Mouse (Mus musculus) intestine, postnatal 0 days (tissue): Measurements from ENCODE around the gene 9630041A04Rik. TPM values are rescaled to one million over a fixed set of nuclear protein-coding genes. Genes with fewer than 3 reads are reported as not detected.

ENCODE experiments used
- ATAC-seq: fragments of 200-750 bp; cut with Nextera tagmentation; 2 replicates; pipeline ENCODE4 v1.8.0; 2017; ENCODE audit warnings: mild to moderate bottlenecking, moderate TSS enrichment, moderate library complexity
- H3K27ac ChIP-seq: fragments of 300-500 bp; sonication (generic); 2 replicates; pipeline ENCODE4 v1.5.1; 2014; ENCODE audit warnings: mild to moderate bottlenecking, low read depth, low read length, moderate library complexity
- H3K27me3 ChIP-seq: fragments of 300-500 bp; sonication (generic); replicated peaks from 2 replicates; pipeline ENCODE4 v1.6.1; 2014; ENCODE audit warnings: low read length, mixed read lengths; ENCODE audit not compliant: control insufficient read depth, insufficient read depth
- H3K36me3 ChIP-seq: fragments of 300-500 bp; sonication (generic); 2 replicates; pipeline ENCODE4 v1.6.1; 2014; ENCODE audit warnings: mild to moderate bottlenecking, moderate library complexity; ENCODE audit not compliant: control insufficient read depth, insufficient read depth
- H3K4me1 ChIP-seq: fragments of 300-500 bp; sonication (generic); replicated peaks from 2 replicates; pipeline ENCODE4 v1.6.1; 2014; ENCODE audit warnings: antibody characterized with exemption, low read length, mixed read lengths; ENCODE audit not compliant: control insufficient read depth, insufficient read depth
- H3K4me2 ChIP-seq: fragments of 300-500 bp; sonication (generic); replicated peaks from 2 replicates; pipeline ENCODE4 v1.6.1; 2014; ENCODE audit warnings: low read depth, mild to moderate bottlenecking, moderate library complexity
- H3K4me3 ChIP-seq: fragments of 300-500 bp; sonication (generic); 2 replicates; pipeline ENCODE4 v1.5.1; 2014; ENCODE audit warnings: low read depth, low read length
- H3K9ac ChIP-seq: fragments of 300-500 bp; sonication (generic); 2 replicates; pipeline ENCODE4 v1.6.1; 2014; ENCODE audit warnings: mild to moderate bottlenecking, low read depth, low read length
- H3K9me3 ChIP-seq: fragments of 300-500 bp; sonication (generic); 2 replicates; pipeline ENCODE4 v1.6.1; 2016; ENCODE audit warnings: mixed run types; ENCODE audit not compliant: control insufficient read depth
- CTCF ChIP-seq: sonication (generic); IDR thresholded peaks from 2 replicates; pipeline ENCODE4 v1.5.1; 2016; ENCODE audit warnings: low read depth, mild to moderate bottlenecking, control low read depth, antibody characterized with exemption, moderate library complexity
- WGBS: fragments of 180-500 bp; shearing (Covaris S2); extraction: QIAGEN DNeasy Blood & Tissue Kit; methylation state at CpG from one replicate; pipeline ENCODE4 v1.1.7; 2014; 5-methylcytosine and 5-hydroxymethylcytosine counted together
- polyA plus RNA-seq: library from polyadenylated mRNA; unstranded; fragments of >200 nt; fragmentation: Nextera tagmentation; extraction: Ambion mirVana; gene quantifications from 2 replicates; pipeline ENCODE4 v1.2.1, GENCODE M21; 2015

Gene 9630041A04Rik
- polyA plus RNA-seq, 1 experiment from 2014 or later, result not detected

DNA sequence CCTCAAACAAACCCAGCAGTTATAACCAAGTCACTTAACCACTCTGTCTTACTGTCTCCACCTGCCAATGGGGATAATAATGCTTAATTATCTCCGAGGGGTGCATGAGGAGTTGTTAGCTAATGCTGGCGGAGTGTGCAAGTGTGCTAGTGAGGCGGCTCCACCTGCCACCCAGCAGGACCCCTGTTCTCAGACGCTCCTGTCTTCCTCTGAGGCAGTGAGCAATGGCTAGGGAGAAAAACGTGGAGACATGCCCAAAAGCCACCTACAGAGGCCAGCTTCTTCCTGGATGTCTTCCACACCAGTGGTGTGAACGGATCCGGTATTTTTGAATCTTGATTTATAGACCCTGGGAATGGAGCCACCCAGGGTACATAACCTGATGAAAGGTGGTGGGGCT is 83.7 kb downstream of the 9630041A04Rik start:
- H3K27me3 ChIP-seq, result no peaks in the 10 kb centered on the region
- 67% methylated on average over 7 of the region's 7 CpGs for WGBS
- no peak overlapping the region for H3K9ac ChIP-seq
- H3K4me1 ChIP-seq, result no peaks in the 10 kb centered on the region
- TF ChIP-seq CTCF, result no peak
- no peaks in the 10 kb centered on the region for H3K36me3 ChIP-seq
- H3K27ac ChIP-seq, result no peak overlapping the region
- no peak overlapping the region for H3K4me3 ChIP-seq
- H3K4me2 ChIP-seq, result no peak overlapping the region
- ATAC-seq, result no peak
- no peaks in the 10 kb centered on the region for H3K9me3 ChIP-seq

DNA sequence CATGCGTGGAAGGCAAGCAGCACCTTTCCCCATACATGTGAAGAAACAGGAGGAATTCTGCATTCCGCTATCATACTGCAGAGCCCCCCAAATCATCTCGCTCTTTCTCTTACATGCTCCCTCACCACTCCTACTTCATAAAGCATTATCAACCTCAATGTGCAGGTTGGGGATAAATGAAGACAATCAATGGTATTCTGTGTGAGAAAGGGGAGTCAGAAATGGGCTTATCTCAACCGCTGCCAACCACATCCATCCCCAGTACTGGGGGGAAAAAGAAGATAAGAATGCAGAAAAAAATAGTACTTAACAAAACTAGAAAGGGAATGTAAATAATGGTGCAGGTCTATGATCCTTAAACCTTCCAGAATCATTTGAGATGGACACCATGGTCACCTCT is 84.2 kb downstream of the 9630041A04Rik start:
- Histone ChIP-seq H3K9ac (no peak overlapping the region), H3K36me3 (no peaks in the 10 kb centered on the region), H3K27me3 (no peaks in the 10 kb centered on the region), H3K4me1 (no peaks in the 10 kb centered on the region), H3K9me3 (no peaks in the 10 kb centered on the region), H3K4me2 (no peak overlapping the region), H3K4me3 (no peak overlapping the region), H3K27ac (no peak overlapping the region)
- no peak for TF ChIP-seq CTCF
- 84% methylated on average over 4 of the region's 4 CpGs for WGBS
- no peak for ATAC-seq

DNA sequence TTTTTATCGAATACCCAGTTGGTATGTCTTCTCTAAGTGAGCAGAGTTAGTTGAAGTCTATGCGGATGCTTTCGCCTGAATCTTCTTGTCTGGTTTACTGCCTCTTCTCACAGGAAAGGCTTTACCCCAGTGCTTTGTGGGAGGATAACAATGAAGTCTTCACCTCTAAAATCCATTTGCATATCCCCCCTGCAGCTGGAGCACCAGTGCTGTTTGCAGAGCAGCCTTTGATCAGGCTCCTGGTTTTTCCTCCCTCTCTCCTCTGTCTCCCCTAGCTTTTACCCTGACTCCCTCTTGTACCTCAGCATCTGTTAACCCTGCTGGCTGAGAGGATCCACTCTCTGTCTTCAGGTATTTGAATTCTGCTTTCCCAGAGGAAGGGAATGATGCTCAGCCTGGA is 88.5 kb downstream of the 9630041A04Rik start:
- no peak for ATAC-seq
- TF ChIP-seq CTCF, result no peak
- no peak overlapping the region for H3K4me3 ChIP-seq
- H3K27ac ChIP-seq, result no peak overlapping the region
- H3K4me1 ChIP-seq, result no peaks in the 10 kb centered on the region
- WGBS, result 36% methylated on average over 3 of the region's 3 CpGs
- no peaks in the 10 kb centered on the region for H3K27me3 ChIP-seq
- no peak overlapping the region for H3K9ac ChIP-seq
- no peak overlapping the region for H3K4me2 ChIP-seq
- no peaks in the 10 kb centered on the region for H3K36me3 ChIP-seq
- no peaks in the 10 kb centered on the region for H3K9me3 ChIP-seq

DNA sequence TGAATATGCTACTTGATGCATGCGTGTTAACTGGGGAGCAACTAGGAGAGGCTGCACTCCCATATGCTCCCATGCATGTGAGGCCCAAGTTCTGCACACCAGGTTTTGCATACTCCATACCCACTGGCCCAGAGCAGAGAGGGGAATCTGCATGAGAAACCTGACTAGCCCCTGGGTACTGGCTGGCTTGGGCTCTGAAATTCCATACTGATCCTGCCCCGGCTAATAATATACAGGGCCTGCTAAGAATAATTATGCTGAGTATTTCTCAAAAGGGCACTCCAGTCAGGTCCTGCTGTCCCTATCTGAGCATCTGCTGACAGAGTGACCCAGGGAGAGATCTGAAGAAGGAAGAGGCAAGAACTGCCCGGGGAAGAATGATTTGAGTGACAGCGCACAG is 92.9 kb downstream of the 9630041A04Rik start:
- WGBS, result 85% methylated on average over 4 of the region's 4 CpGs
- no peak overlapping the region for H3K4me3 ChIP-seq
- no peak for TF ChIP-seq CTCF
- no peaks in the 10 kb centered on the region for H3K4me1 ChIP-seq
- H3K27me3 ChIP-seq, result no peaks in the 10 kb centered on the region
- no peak overlapping the region for H3K27ac ChIP-seq
- no peak for ATAC-seq
- no peaks in the 10 kb centered on the region for H3K36me3 ChIP-seq
- H3K9me3 ChIP-seq, result no peaks in the 10 kb centered on the region
- H3K4me2 ChIP-seq, result no peak overlapping the region
- H3K9ac ChIP-seq, result no peak overlapping the region

DNA sequence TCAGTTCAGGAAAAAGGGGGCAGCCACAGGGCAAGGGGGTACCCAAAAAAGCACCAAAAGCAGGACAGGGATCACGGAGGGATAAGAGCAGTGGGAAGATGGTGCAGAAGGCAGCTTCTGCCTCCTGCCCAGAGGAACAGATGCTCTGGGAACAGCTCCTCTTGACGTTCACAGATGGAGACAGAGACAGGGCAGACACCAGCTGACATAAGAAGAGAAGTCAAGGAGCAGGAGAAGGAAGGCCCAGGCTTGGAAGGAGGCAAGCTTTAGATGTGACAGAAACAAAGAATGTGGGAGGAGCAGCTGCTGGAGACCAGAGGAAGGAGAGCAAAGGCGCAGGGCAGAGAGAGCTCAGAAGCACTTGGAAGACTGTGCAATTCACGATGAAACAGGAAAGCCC is 94.6 kb downstream of the 9630041A04Rik start:
- ATAC-seq, result no peak
- no peak overlapping the region for H3K27ac ChIP-seq
- H3K36me3 ChIP-seq, result no peaks in the 10 kb centered on the region
- TF ChIP-seq CTCF, result no peak
- WGBS, result 36% methylated on average over 4 of the region's 4 CpGs
- no peak overlapping the region for H3K4me2 ChIP-seq
- no peaks in the 10 kb centered on the region for H3K9me3 ChIP-seq
- no peaks in the 10 kb centered on the region for H3K4me1 ChIP-seq
- no peak overlapping the region for H3K9ac ChIP-seq
- no peak overlapping the region for H3K4me3 ChIP-seq
- no peaks in the 10 kb centered on the region for H3K27me3 ChIP-seq

DNA sequence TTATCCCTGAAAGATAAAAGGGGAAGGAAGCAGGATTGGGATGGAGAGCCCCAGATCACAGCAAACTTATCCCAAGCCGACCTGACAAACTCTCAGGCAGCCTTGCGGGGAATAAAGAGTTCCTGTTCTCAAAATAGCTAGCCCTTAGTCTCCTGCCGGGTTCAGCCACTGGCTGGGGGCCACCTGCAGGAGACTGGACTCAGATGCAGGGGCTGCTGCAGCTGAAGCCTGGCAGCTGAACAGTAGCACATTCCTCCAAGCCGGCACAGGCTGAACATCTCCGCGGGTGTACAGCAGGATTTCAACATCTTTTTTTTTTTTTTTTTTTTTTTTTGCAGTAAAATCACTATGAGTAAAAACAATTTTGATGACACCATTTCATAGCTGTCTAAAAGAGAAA is 110.2 kb downstream of the 9630041A04Rik start:
- ATAC-seq, result no peak
- Histone ChIP-seq H3K4me2 (no peak overlapping the region), H3K27me3 (no peaks in the 10 kb centered on the region), H3K27ac (no peak overlapping the region), H3K4me1 (no peaks in the 10 kb centered on the region), H3K4me3 (no peak overlapping the region), H3K9me3 (no peaks in the 10 kb centered on the region), H3K9ac (no peak overlapping the region), H3K36me3 (no peaks in the 10 kb centered on the region)
- WGBS, result 41% methylated on average over 6 of the region's 6 CpGs
- TF ChIP-seq CTCF, result no peak

DNA sequence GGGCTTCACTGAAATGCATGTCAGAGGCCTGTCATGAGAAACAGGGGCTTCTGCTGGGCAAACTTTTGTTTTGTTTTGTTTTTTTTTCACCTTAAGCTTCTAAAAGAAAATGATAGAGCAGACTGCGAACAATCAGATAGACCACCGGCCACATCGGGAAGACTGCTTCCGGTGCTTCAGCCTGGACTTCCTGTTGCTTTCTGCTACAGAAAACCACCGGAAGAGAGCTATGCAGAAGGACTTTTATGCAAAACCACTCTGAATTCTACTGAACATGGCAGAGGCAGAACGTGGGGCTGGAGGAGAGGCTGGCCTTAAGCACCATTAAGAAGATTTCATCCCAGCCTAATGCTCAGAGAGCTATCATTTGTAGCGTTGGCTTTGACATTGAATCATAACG is 110.7 kb downstream of the 9630041A04Rik start:
- Histone ChIP-seq H3K27me3 (no peaks in the 10 kb centered on the region), H3K9me3 (no peaks in the 10 kb centered on the region), H3K4me2 (no peak overlapping the region), H3K27ac (no peak overlapping the region), H3K36me3 (no peaks in the 10 kb centered on the region), H3K9ac (no peak overlapping the region), H3K4me1 (no peaks in the 10 kb centered on the region), H3K4me3 (no peak overlapping the region)
- TF ChIP-seq CTCF, result no peak
- no peak for ATAC-seq
- 72% methylated on average over 8 of the region's 8 CpGs for WGBS
